ENCODE assay signal across 15 mouse cellular contexts in the genomic region with DNA sequence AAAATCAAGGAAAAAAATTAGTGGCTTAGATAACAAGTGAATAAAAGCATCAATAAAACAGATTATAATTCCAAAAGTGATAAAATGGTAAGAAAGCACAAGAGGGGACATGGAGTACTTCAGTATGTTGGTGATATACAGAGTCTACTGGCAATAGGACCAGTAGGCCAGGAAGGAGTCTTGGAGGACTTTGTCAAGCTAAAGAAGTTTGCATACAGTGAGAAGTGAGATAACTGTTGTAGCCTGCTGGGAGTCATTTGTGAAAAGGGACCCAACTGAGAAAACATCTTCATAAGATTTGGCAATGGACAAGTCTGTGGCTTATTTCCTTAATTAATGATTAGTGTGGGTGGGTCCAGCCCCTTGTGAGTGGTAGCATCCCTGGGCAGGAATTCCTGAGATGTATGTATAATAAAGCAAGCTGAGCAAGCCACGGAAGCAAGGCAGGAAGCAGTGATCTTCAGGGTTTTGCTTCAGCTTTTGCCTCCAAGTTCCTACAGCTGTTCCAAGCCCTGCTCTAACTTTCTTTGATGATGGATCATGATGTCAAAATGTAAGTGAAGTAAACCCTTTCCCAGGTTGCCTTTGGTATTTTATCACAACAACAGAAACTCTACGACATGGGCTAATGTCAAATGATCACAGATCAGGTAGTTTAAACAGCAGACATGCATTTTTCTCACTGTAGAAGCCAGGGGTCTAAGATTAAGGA.
"Had no signal": no experiment of that assay in that cellular context is flagged by ENCODE, and none has a peak within 500 bp of the region (broad histone marks: within the 10 kb centered on the region; RNA-seq: fewer than 3 reads in every experiment).

No protein-coding gene starts in this region.

- H3K27me3 ChIP-seq: neural tube, embryonic 13.5 days; neural tube, embryonic 15.5 days; stomach, embryonic 15.5 days had no signal

- H3K27ac ChIP-seq: neural tube, embryonic 13.5 days; neural tube, embryonic 15.5 days; stomach, embryonic 15.5 days; stomach, postnatal 0 days had no signal

- DNase-seq: retina, postnatal 1 day; right cerebral cortex, adult 18-20 months; right cerebral cortex, postnatal 25 days; right cerebral cortex, postnatal 4 days; spleen, adult 18-20 months; thymus, adult 18-20 months; thymus, adult 2 months; thymus, postnatal 14 days; thymus, postnatal 25 days; thymus, postnatal 36 days; thymus, postnatal 4 days had no signal

- H3K9ac ChIP-seq: neural tube, embryonic 13.5 days; neural tube, embryonic 15.5 days; stomach, embryonic 15.5 days had no signal

- H3K4me1 ChIP-seq: neural tube, embryonic 13.5 days; neural tube, embryonic 15.5 days; stomach, embryonic 15.5 days had no signal

- H3K9me3 ChIP-seq: neural tube, embryonic 13.5 days; neural tube, embryonic 15.5 days; stomach, embryonic 15.5 days had no signal

- H3K36me3 ChIP-seq: neural tube, embryonic 13.5 days; neural tube, embryonic 15.5 days; stomach, embryonic 15.5 days had no signal

- H3K4me3 ChIP-seq: neural tube, embryonic 13.5 days; neural tube, embryonic 15.5 days; stomach, embryonic 15.5 days had no signal
